Mouse (Mus musculus) ES-Bruce4 (cell line): ENCODE data around the gene Nup205.

Source experiments
- CTCF ChIP-seq: IDR thresholded peaks from one replicate; pipeline ENCODE4 v1.8.1; 2011; ENCODE audit warnings: low read depth, low read length
- POLR2A ChIP-seq: IDR thresholded peaks from one replicate; pipeline ENCODE4 v1.8.1; 2011; ENCODE audit warnings: low read length; ENCODE audit not compliant: insufficient read depth

DNA sequence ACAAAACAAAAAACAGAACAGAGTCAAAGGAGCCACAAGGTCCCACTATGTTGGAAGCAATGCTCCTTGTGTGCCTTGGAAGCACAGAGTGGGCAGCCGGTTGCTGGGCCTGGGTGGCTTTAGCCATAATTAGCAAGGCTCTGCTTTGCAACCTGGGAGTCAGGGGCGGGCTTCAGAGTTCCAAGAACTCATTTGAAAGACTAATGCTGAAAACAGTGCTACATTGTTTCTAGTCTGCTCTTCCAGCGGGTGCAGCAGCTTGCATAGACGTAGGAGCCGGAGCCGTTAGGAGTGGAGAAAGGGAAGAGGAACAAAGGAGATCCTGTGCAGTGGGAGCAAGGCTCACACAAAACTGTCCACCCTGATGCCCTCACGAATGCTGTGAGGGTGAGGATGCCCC, 111.7 kb downstream of the Nup205 start:
- TF ChIP-seq POLR2A: no peak
- no peak for TF ChIP-seq CTCF
